ENCODE assay signal across 15 mouse cellular contexts in the genomic region with DNA sequence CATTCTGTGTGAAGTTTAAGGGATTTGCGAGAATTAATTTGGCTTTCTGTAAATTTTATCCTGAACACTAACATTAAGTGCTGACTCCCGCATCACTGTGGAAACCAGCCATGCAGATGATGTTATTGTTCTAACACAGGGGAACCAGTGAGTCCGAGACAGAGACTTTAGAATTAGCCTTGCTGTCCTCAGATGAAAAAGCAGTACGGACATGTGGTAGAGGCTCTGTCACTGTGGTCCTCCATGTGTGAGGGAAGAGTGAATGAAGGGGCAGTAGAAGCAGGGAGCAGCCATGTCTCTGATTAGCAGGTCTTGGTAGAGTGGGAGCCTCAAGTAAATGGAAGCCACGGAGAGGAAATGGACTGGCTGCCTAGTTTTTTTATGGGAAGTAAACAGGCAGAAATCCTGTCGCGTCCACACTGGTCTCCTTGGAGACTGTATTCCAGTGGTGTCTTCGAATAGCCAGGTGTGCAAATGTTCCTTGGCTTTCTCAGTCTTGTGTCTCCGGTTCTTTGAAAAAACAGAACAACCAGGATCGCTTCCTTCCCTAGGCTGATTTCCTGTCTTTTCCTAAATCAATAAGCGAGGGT.
DNase-seq lines count a peak whose midpoint lies in the region; ATAC-seq and TF ChIP-seq lines count a peak whose summit lies in the region.
"Had no signal": no experiment of that assay in that cellular context is flagged by ENCODE, and none has a peak within 500 bp of the region (broad histone marks: within the 10 kb centered on the region; RNA-seq: fewer than 3 reads in every experiment).

No protein-coding gene starts in this region.

- H3K4me2 ChIP-seq in kidney, postnatal 0 days (ENCODE audit: low read length), result no peak overlapping the region
- H3K4me2 ChIP-seq in hindbrain, postnatal 0 days (ENCODE audit: low read depth, low read length), result no peak overlapping the region
- no peak overlapping the region for H3K4me2 ChIP-seq in neural tube, embryonic 15.5 days
- no peak overlapping the region for H3K4me2 ChIP-seq in liver, postnatal 0 days (ENCODE audit: low read depth, low read length)
- H3K4me2 ChIP-seq: heart, embryonic 12.5 days; intestine, embryonic 15.5 days; limb, embryonic 13.5 days had no signal

- H3K9ac ChIP-seq in heart, adult 2 months (ENCODE audit: low read depth, low read length), result no peak overlapping the region
- no peak overlapping the region for H3K9ac ChIP-seq in kidney, postnatal 0 days (ENCODE audit: low read depth, low read length)
- H3K9ac ChIP-seq in hindbrain, postnatal 0 days (replicated peaks; ENCODE audit: low read length), result no peak overlapping the region
- H3K9ac ChIP-seq in neural tube, embryonic 15.5 days (replicated peaks), result no peak overlapping the region
- H3K9ac ChIP-seq in liver, postnatal 0 days (replicated peaks), result no peak overlapping the region
- H3K9ac ChIP-seq: heart, embryonic 12.5 days; intestine, embryonic 15.5 days; limb, embryonic 13.5 days had no signal

- TF ChIP-seq CTCF in heart, adult 2 months (IDR thresholded peaks at IDR 0.05), result no peak
- TF ChIP-seq CTCF in kidney, postnatal 0 days (IDR thresholded peaks at IDR 0.05; ENCODE audit: low read depth), result no peak
- TF ChIP-seq CTCF in hindbrain, postnatal 0 days (IDR thresholded peaks at IDR 0.05; ENCODE audit: low read depth), result no peak
- TF ChIP-seq CTCF in liver, postnatal 0 days (IDR thresholded peaks at IDR 0.05; ENCODE audit: low read depth), result no peak

- no peak for ATAC-seq in kidney, postnatal 0 days (replicated peaks; ENCODE audit: low FRiP score, low read depth)
- ATAC-seq in hindbrain, postnatal 0 days, result no peak
- ATAC-seq in neural tube, embryonic 15.5 days (ENCODE audit: low FRiP score), result no peak
- ATAC-seq in liver, postnatal 0 days, result no peak
- ATAC-seq: intestine, embryonic 15.5 days had no signal

- H3K79me2 ChIP-seq in heart, adult 2 months (replicated peaks; ENCODE audit: control insufficient read depth, insufficient read depth, low read length), result 0 out of 2 replicates have a peak, but pooled peaks cover 3% of the 10 kb centered on the region

- peaks cover 4% of the 10 kb centered on the region for H3K36me3 ChIP-seq in heart, adult 2 months (ENCODE audit: control insufficient read depth, insufficient read depth, low read length)
- no peaks in the 10 kb centered on the region for H3K36me3 ChIP-seq in kidney, postnatal 0 days (ENCODE audit: insufficient read depth, low read length)
- no peaks in the 10 kb centered on the region for H3K36me3 ChIP-seq in hindbrain, postnatal 0 days (ENCODE audit: insufficient read depth, low read length)
- no peaks in the 10 kb centered on the region for H3K36me3 ChIP-seq in neural tube, embryonic 15.5 days
- H3K36me3 ChIP-seq in liver, postnatal 0 days (replicated peaks; ENCODE audit: insufficient read depth, low read length), result no peaks in the 10 kb centered on the region
- H3K36me3 ChIP-seq: G1E; heart, embryonic 12.5 days; intestine, embryonic 15.5 days had no signal

- H3K27me3 ChIP-seq in heart, adult 2 months (ENCODE audit: control insufficient read depth, insufficient read depth, low read length), result no peaks in the 10 kb centered on the region
- H3K27me3 ChIP-seq in kidney, postnatal 0 days (ENCODE audit: insufficient read depth, low read length), result no peaks in the 10 kb centered on the region
- no peaks in the 10 kb centered on the region for H3K27me3 ChIP-seq in hindbrain, postnatal 0 days (ENCODE audit: insufficient read depth, low read length)
- no peaks in the 10 kb centered on the region for H3K27me3 ChIP-seq in neural tube, embryonic 15.5 days (replicated peaks)
- H3K27me3 ChIP-seq in liver, postnatal 0 days (ENCODE audit: insufficient read depth, low read length), result no peaks in the 10 kb centered on the region
- H3K27me3 ChIP-seq: heart, embryonic 12.5 days; intestine, embryonic 15.5 days; limb, embryonic 13.5 days had no signal

- 50% methylated on average over 11 of the region's 11 CpGs for WGBS in heart, adult 2 months
- 37% methylated on average over 11 of the region's 11 CpGs for WGBS in kidney, postnatal 0 days
- WGBS in hindbrain, postnatal 0 days, result 44% methylated on average over 11 of the region's 11 CpGs
- WGBS in neural tube, embryonic 15.5 days, result 42% methylated on average over 11 of the region's 11 CpGs
- 57% methylated on average over 11 of the region's 11 CpGs for WGBS in liver, postnatal 0 days (ENCODE audit: insufficient replicate concordance)

- TF ChIP-seq EP300 in heart, adult 2 months (IDR thresholded peaks at IDR 0.05; ENCODE audit: insufficient read depth, low read depth, low read length), result no peak
- no peak for TF ChIP-seq EP300 in liver, postnatal 0 days (IDR thresholded peaks at IDR 0.05; ENCODE audit: low read depth)

- H3K9me3 ChIP-seq in kidney, postnatal 0 days (replicated peaks; ENCODE audit: low read length), result no peaks in the 10 kb centered on the region
- H3K9me3 ChIP-seq in hindbrain, postnatal 0 days (ENCODE audit: low read length), result no peaks in the 10 kb centered on the region
- H3K9me3 ChIP-seq in neural tube, embryonic 15.5 days (replicated peaks), result no peaks in the 10 kb centered on the region
- no peaks in the 10 kb centered on the region for H3K9me3 ChIP-seq in liver, postnatal 0 days (ENCODE audit: low read length)
- H3K9me3 ChIP-seq: G1E; heart, embryonic 12.5 days; intestine, embryonic 15.5 days; limb, embryonic 13.5 days had no signal

- no peak overlapping the region for H3K4me3 ChIP-seq in heart, adult 2 months
- no peak overlapping the region for H3K4me3 ChIP-seq in kidney, postnatal 0 days (replicated peaks; ENCODE audit: low read depth, low read length)
- H3K4me3 ChIP-seq in hindbrain, postnatal 0 days (ENCODE audit: low read length), result no peak overlapping the region
- H3K4me3 ChIP-seq in neural tube, embryonic 15.5 days (replicated peaks), result no peak overlapping the region
- H3K4me3 ChIP-seq in liver, postnatal 0 days (ENCODE audit: low read depth, low read length), result no peak overlapping the region
- H3K4me3 ChIP-seq: heart, embryonic 12.5 days; intestine, embryonic 15.5 days; limb, embryonic 13.5 days had no signal

- intact Hi-C loops in heart, adult 2 months (cut with DNase I), result loop anchor here (2.0 kb wide), 1 partner anchor 15 kb away; no protein-coding TSS in a partner anchor

- TF ChIP-seq POLR2A in heart, adult 2 months (IDR thresholded peaks at IDR 0.05; ENCODE audit: insufficient read depth, low read depth, low read length), result no peak

- peak overlapping the region; percentile 77 for H3K27ac ChIP-seq in heart, adult 2 months
- H3K27ac ChIP-seq in kidney, postnatal 0 days, result 0 out of 2 replicates have a peak overlapping the region, but pooled peaks have one; percentile 42
- peak overlapping the region; percentile 9; the same call in 1 of the 2 replicates for H3K27ac ChIP-seq in hindbrain, postnatal 0 days
- peak overlapping the region; percentile 60; the same call in 1 of the 2 replicates for H3K27ac ChIP-seq in neural tube, embryonic 15.5 days (replicated peaks)
- no peak overlapping the region for H3K27ac ChIP-seq in liver, postnatal 0 days (ENCODE audit: low read depth)
- H3K27ac ChIP-seq: intestine, embryonic 15.5 days; limb, embryonic 13.5 days had no signal

- DNase-seq in heart, adult 2 months, result no peak
- no peak for DNase-seq in heart, adult 8-10 months (ENCODE audit: low spot score)
- no peak for DNase-seq in kidney, postnatal 0 days (ENCODE audit: low spot score)
- no peak for DNase-seq in kidney, postnatal 14 days
- DNase-seq in hindbrain, postnatal 0 days (ENCODE audit: low spot score), result no peak
- DNase-seq in urinary bladder, adult 2 months (ENCODE audit: low spot score), result no peak
- no peak for DNase-seq in liver, postnatal 0 days
- DNase-seq: cerebellum, adult 11 months; lung, adult 2 months; thymus, adult 2 months had no signal

- peaks cover 10% of the 10 kb centered on the region for H3K4me1 ChIP-seq in heart, adult 2 months (ENCODE audit: control insufficient read depth, insufficient read depth, low read length)
- peaks cover 14% of the 10 kb centered on the region for H3K4me1 ChIP-seq in kidney, postnatal 0 days (replicated peaks; ENCODE audit: insufficient read depth, low read length)
- peaks cover 12% of the 10 kb centered on the region for H3K4me1 ChIP-seq in hindbrain, postnatal 0 days (ENCODE audit: insufficient read depth, low read length)
- peaks cover 44% of the 10 kb centered on the region for H3K4me1 ChIP-seq in neural tube, embryonic 15.5 days
- no peaks in the 10 kb centered on the region for H3K4me1 ChIP-seq in liver, postnatal 0 days (ENCODE audit: insufficient read depth)
